Mouse (Mus musculus): ENCODE data around the gene Cib3.

- TF ChIP-seq POLR2AphosphoS2 (IDR thresholded peaks at IDR 0.05; ENCODE audit: low read depth, low read length) (no peak), CTCF (conservative IDR thresholded peaks at IDR 0.05 in 1 of 2, IDR thresholded peaks at IDR 0.05 in 1 of 2; ENCODE audit: low read depth in 2 of 2, low read length in 2 of 2) (peak in 1 of 2 experiments; percentile 57; a peak in 2 of 4 replicates), POLR2A (IDR thresholded peaks at IDR 0.05; ENCODE audit: low read depth, low read length) (no peak), USF1 (IDR thresholded peaks at IDR 0.05; ENCODE audit: low read depth, low read length) (no peak), RAD21 (IDR thresholded peaks at IDR 0.05; ENCODE audit: low read depth, low read length) (peak; percentile 51), GABPA (IDR thresholded peaks at IDR 0.05; ENCODE audit: insufficient replicate concordance, low read depth, low read length) (no peak), MXI1 (IDR thresholded peaks at IDR 0.05; ENCODE audit: low read depth, low read length) (no peak), MAX (IDR thresholded peaks at IDR 0.05; ENCODE audit: low read length) (no peak)
Observed at GRCm38 (mm10) chr8:72261872-72262271, 49.2 kb upstream of the Cib3 start.

Data from CH12.LX (cell line).